Mouse (Mus musculus) kidney, postnatal 25 days (tissue): ENCODE measurements at regions not wholly inside any gene's neighbourhood (a gene's known extent, or its start where the extent isn't known, plus 50 kb on each side); places are given as distances from the start of the nearest gene placed in this dataset.

Experiments used
- DNase-seq, 2 experiments: peaks; one replicate each; pipeline ENCODE4 v3.0.0; 2021; ENCODE audit warnings: mixed read lengths in 2 of 2

GRCm38 (mm10) chr6:117332641-117333040, 164.3 kb downstream of the Cxcl12 start:
- peak in 1 of 2 experiments; percentile 11 for DNase-seq

- no peak for DNase-seq
These were observed 173.8 kb downstream of the Cxcl12 start for GRCm38 (mm10) chr6:117342123-117342522.

GRCm38 (mm10) chr6:117347356-117347755, 179.0 kb downstream of the Cxcl12 start:
- DNase-seq, result no peak

- DNase-seq, result no peak
These were observed 183.5 kb downstream of the Cxcl12 start for GRCm38 (mm10) chr6:117351846-117352245.

DNA sequence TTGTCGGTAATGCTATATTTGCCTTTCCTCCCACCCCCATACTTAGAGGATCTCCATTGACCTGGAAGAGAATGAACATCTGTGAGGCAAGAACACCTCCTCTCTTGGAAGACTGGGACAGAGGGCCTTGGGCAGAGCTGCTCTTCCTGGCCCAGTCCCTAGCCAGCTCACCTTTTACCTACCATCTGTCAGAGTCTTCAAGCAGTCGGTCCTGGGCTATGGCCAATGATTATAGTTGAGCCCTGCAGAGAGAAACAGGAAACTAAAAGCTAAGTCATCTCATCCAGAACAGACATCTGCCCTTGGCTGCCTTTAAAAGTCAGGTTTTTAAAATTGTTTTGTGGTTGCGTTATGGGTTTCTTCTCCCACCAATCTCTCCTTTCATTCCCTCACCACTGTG, 184.8 kb downstream of the Cxcl12 start:
- no peak for DNase-seq

DNA sequence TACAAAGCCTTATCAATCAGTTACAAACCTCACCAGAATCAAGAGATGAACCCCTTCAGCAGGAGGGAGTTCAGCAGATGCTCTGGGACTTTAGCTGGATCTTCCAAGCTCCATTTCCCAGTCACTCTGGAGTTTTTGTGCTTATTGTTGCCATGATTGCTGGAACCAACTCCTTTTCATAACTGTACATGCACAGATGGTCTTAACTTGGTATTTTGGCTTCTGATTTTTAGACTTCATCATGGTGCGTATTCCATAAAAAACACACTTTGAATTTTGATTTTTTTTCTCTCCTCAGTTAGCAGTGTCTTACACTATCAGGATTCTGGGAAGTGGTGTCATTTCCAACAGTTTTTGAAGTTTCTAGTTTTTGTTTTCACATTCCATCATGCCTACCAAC, 187.8 kb downstream of the Cxcl12 start:
- DNase-seq, result no peak

GRCm38 (mm10) chr6:117359401-117359800, 191.1 kb downstream of the Cxcl12 start:
- no peak for DNase-seq

DNA sequence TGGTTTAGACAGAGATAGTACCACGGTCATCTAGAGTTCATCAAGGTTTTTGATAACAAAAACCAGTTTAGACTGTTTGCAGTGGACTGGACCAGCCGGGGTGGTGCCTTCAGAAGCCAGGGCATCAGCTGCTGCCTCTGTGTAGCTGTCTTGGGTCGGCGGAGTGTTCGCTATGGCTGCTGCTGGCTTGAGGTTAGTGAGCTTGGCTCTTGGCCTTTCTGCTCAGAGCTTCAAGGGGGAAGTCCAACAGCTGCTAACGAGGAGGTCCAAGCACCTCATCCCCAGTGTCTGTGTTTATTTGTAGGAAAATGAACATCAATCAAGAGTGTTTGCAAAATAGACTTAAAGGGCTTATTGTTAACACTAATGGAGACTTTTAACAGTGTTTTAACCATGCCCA, 198.2 kb downstream of the Cxcl12 start:
- DNase-seq, result no peak

- DNase-seq, result peak in 1 of 2 experiments; percentile 18
These were observed 207.7 kb downstream of the Cxcl12 start for GRCm38 (mm10) chr6:117375989-117376388.

GRCm38 (mm10) chr6:117379904-117380303, 211.6 kb downstream of the Cxcl12 start:
- no peak for DNase-seq

- DNase-seq, result no peak
These were observed 222.0 kb downstream of the Cxcl12 start for GRCm38 (mm10) chr6:117390233-117390848.

DNA sequence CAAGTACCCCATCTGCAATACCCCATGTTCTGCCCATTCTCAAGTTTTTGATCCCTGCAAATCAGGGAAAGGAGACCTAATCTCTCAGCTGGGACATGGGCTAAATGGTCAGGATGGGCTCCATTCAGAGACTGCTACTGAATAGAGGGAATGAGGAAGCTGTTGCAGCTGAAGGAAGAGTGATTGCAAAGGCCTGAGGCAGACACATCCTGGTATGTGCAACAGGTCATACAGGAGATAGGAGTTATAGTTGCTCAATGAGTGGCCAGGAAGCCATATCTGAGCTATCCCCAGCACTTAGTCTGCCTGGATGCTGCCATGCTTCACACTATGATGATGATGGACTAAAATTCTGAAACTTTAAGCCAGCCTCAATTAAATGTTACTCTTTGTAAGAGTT, 225.1 kb downstream of the Cxcl12 start:
- DNase-seq, result no peak

DNA sequence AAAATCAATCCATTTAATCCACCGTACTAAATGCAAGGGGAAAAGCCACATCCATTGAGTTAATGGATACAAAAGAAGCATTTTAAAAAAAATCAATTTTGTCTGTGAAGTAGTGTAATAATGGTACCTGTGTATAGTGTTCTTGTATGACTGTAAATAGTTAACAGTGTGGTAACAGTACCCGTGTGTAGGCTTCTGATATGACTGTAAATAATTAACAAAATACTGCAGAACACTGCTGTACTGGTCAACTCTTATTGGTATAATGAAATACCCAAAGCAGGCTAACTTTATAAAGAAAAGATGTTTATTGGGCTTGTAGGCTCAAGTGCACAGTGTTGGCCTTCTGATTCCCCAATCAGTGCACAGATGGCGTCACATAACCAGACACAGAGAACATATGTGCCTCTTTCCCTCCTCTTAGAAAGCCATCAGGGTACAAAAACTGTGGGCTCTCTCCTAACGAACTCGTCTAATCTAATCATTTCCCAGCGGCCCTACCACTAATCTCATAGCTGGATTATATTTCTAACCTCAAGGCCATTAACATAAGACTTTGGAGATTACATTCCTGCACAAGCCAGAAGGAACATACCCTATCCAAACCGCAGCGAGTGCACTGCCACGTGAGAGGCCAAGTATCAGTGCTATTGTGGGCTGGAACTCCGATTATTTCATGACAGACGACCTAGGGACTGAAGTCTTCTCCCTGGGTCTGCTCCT, 237.4 kb downstream of the Cxcl12 start:
- DNase-seq, result no peak

DNA sequence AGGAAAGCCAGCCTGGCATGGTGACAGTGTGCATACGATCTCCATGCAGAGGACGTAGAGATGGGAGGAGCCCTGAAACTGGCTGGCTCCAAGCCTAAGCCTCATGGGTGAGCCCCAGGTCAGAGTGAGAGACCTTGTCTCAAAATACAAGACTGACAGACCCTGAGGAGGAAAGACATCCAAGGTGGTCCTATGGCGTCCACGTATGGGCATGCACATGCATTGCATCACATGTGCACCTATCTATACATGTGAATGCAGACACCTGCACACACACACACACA, 237.9 kb downstream of the Cxcl12 start:
- DNase-seq, result no peak

- no peak for DNase-seq
These were observed 238.4 kb downstream of the Cxcl12 start for GRCm38 (mm10) chr6:117406757-117407156.

GRCm38 (mm10) chr6:117407206-117407858, 239.0 kb downstream of the Cxcl12 start:
- DNase-seq, result no peak

DNA sequence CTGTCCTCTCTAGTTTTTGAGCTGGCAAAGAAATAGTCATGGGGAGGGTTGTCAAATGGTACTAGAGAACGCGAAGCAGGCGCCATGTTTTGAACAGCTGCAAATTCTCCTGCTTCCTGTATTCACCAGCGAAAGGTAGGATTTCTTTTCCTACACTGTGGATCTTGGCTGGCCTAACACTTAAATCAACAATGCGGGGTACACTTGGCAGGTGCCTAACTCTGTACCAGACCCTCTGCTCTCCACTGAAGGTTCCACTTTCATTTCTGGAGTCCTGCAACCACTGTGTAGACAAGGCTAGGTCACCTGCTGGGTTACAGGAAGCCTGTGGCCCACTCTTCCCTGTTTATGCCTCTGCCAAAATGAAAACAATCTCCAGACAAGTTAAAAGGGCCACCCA, 239.6 kb downstream of the Cxcl12 start:
- no peak for DNase-seq

DNA sequence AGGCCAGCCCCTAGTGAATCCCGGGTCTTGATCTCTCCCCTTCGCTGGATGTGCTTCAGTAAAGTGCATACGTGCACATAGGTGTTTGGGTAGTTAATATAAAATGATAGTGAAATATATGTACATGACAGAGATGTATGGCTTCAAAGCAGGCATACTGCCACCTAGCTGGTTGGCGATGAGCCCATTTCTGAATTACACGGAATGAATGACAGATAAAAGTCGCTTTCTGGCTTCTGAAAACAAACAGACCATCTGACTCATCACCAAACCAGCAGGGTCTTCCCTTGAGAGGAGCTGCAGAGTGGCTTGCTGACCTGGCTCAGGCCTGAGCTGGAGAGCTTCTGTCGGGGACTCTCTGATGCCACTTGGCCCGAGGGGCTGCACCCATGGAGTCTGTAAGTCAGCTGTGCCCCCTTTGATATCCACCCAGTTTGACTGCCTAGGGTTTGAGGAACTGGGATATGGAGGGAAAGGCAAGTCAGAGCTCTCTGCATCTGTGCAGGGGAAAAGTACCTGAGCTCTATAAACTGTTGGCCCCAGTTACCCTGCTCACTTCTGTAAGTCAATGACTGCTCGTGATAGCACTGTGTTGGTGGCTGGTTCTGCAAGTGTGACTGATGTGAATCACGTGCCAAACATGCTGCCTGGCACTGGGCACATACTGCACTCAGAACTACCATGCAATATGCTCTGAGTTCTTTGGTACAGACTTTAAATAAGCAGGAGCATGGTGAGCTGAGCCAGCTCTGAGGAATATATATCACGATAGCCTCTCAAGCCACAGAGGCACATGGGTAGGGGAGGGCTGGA, 240.8 kb downstream of the Cxcl12 start:
- DNase-seq, result no peak

DNA sequence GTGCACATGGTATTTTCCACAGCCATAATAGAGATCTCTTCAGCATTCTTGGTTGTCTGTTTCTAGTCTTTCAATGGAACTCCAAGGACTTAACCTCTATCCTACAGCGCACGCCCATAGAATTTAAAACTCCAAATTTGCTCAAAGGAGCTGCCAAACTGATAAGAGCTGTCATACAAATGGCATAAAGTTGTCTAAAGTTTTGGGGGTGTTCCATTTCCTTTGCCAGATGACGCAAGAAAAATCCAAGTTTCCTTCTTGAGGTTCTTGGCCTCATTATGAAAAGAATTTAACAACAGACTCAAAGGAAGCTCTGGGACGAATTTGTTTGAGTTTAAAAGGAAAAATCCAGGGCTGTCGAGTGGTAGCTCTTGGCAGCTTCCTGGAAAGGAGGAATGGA, 246.6 kb downstream of the Cxcl12 start:
- DNase-seq, result no peak

DNA sequence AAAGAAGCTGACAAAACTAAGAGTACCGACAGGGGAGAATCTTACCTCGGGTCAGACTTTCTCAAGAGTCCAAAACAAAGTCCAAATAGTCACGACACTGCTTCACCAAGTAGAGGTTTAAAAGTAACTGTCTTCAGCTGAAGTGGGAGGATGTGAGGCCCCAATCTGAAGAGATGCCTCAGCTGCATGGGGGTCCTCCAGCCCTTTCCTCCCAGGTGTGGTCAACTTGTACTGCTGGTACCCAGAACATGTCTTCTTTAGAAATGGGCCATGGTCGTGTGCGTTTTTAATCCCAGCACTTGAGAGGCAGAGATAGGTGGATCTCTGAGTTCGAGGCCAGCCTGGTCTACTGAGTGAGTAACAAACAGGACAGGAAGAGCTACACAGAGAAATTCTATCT, 247.6 kb downstream of the Cxcl12 start:
- DNase-seq, result no peak

DNA sequence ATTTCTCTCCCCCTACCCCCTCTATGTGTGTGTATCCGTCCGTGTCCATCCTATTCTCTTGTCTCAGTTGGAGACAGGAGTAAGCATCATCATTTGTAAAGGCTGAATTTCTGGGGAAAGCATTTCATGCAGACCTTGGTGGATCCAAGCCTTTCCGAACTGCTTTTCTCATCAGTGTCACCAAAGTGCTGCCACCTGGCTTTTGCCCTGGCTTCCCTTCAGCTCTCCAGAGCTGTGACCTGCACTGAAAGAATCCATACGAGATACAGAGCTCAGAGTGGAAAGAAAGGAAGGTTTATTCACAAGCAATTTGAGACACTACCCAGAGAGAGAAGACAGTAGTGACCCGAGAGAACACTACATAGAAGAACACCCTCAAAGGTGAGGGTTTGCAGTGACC, 248.1 kb downstream of the Cxcl12 start:
- no peak for DNase-seq

DNA sequence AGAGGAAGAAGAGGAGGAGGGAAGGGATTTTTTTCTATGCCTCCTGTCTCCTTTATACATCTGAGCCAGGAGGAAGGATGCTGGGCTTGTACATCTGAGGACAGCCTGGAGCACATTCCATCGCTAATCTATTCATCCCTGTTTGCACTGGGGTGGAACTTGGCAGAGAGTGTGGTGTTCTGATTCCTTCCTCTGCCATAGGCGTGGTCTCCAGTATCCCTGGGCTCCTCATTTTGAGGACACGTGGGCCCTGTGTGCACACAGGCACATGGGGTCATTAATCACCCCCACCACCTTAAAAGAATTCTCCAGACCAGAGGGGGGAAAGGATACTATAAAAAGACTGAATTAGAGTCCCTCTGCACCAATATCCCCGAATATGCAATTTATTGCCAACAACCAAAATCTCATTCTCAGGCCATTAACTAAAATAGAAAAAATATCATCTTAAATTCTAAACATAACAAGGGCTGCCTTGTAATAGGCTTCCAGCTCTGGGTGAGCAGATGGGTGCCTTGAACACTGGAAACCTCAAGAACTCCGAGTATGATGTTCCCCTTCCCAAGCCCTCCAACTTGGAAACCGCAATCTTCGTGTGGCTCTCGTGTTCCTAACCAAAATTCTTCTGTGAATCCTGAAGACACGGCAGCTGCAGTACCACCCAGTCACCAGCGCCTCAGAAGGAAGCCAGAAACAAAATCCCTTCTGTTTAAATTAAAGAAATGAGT, 254.7 kb downstream of the Cxcl12 start:
- no peak for DNase-seq

GRCm38 (mm10) chr6:117426363-117426762, 258.0 kb downstream of the Cxcl12 start:
- DNase-seq, result no peak
